Comparison of ENCODE assay signal across 11 mouse cellular contexts in genomic region chr5:111325813-111326212, GRCm38 (mm10).
"Had no signal": no experiment of that assay in that cellular context is flagged by ENCODE, and none has a peak within 500 bp of the region (broad histone marks: within the 10 kb centered on the region; RNA-seq: fewer than 3 reads in every experiment).

No protein-coding gene starts in this region.

- H3K9me3 ChIP-seq: limb, embryonic 15.5 days; liver, embryonic 12.5 days; midbrain, embryonic 10.5 days; neural tube, embryonic 15.5 days had no signal

- DNase-seq: kidney, postnatal 10 days; layer of hippocampus, postnatal 36 days; midbrain, embryonic 14.5 days; right cerebral cortex, adult 18-20 months; right cerebral cortex, postnatal 25 days; thymus, postnatal 4 days had no signal

- ATAC-seq: liver, embryonic 12.5 days had no signal

- H3K9ac ChIP-seq: limb, embryonic 15.5 days; liver, embryonic 12.5 days; neural tube, embryonic 15.5 days had no signal

- H3K4me2 ChIP-seq: limb, embryonic 15.5 days; liver, embryonic 12.5 days; neural tube, embryonic 15.5 days had no signal

- H3K27ac ChIP-seq: limb, embryonic 15.5 days; liver, embryonic 12.5 days; midbrain, embryonic 10.5 days; neural tube, embryonic 15.5 days had no signal

- H3K4me3 ChIP-seq: limb, embryonic 15.5 days; liver, embryonic 12.5 days; midbrain, embryonic 10.5 days; myocyte; neural tube, embryonic 15.5 days had no signal

- H3K27me3 ChIP-seq: limb, embryonic 15.5 days; neural tube, embryonic 15.5 days had no signal

- H3K36me3 ChIP-seq: limb, embryonic 15.5 days; liver, embryonic 12.5 days; midbrain, embryonic 10.5 days; neural tube, embryonic 15.5 days had no signal
